Mouse (Mus musculus) heart, adult 2 months (tissue): ENCODE data around the gene Eif4e2. TPM values are rescaled to one million over a fixed set of nuclear protein-coding genes. Genes with fewer than 3 reads are reported as not detected.

Experiments
- DNase-seq, 2 experiments: peaks; one replicate each; pipeline ENCODE4 v3.0.0; 2021
- H3K27ac ChIP-seq: fragments of 200-600 bp; 2 replicates; pipeline ENCODE4 v1.8.1; 2022
- H3K27me3 ChIP-seq: fragments of 200-500 bp; 2 replicates; pipeline ENCODE4 v1.6.1; 2012; ENCODE audit warnings: mild to moderate bottlenecking, low read length, inconsistent platforms, mixed read lengths; ENCODE audit not compliant: control insufficient read depth, insufficient read depth
- H3K36me3 ChIP-seq: fragments of 200-500 bp; 2 replicates; pipeline ENCODE4 v1.6.1; 2012; ENCODE audit warnings: low read length, inconsistent platforms; ENCODE audit not compliant: control insufficient read depth, insufficient read depth
- H3K4me1 ChIP-seq: fragments of 200-500 bp; 2 replicates; pipeline ENCODE4 v1.6.1; 2011; ENCODE audit warnings: low read length; ENCODE audit not compliant: control insufficient read depth, insufficient read depth
- H3K4me3 ChIP-seq: fragments of 200-600 bp; 2 replicates; pipeline ENCODE4 v1.8.1; 2022
- H3K79me2 ChIP-seq: fragments of 200-500 bp; replicated peaks from 2 replicates; pipeline ENCODE4 v1.6.1; 2012; ENCODE audit warnings: mild to moderate bottlenecking, inconsistent platforms, low read length, moderate library complexity, mixed read lengths; ENCODE audit not compliant: control insufficient read depth, insufficient read depth
- H3K9ac ChIP-seq: fragments of 200-500 bp; 2 replicates; pipeline ENCODE4 v1.6.1; 2012; ENCODE audit warnings: low read depth, mild to moderate bottlenecking, control low read depth, inconsistent platforms, low read length, mixed read lengths
- CTCF ChIP-seq: fragments of 200-600 bp; IDR thresholded peaks from 2 replicates; pipeline ENCODE4 v1.8.1; 2022; ENCODE audit warnings: antibody characterized with exemption, mild to moderate bottlenecking, moderate library complexity
- EP300 ChIP-seq: fragments of 200-500 bp; IDR thresholded peaks from 2 replicates; pipeline ENCODE4 v1.6.1; 2011; ENCODE audit warnings: low read depth, low read length, control low read depth; ENCODE audit not compliant: insufficient read depth
- POLR2A ChIP-seq: fragments of 200-500 bp; IDR thresholded peaks from 2 replicates; pipeline ENCODE4 v1.6.1; 2011; ENCODE audit warnings: mild to moderate bottlenecking, low read depth, low read length, control low read depth; ENCODE audit not compliant: insufficient read depth
- WGBS: fragments of 180-500 bp; shearing (Covaris S2); methylation state at CpG from one replicate; pipeline ENCODE4 v1.1.7; 2018; 5-methylcytosine and 5-hydroxymethylcytosine counted together
- intact Hi-C: fragments of 180-260 bp; cut with DNase I; formaldehyde crosslinking; loops from one replicate; pipeline ENCODE4 v1.15.1; 2025
- polyA plus RNA-seq: library from polyadenylated mRNA; depleted of rRNA; stranded (reverse); fragments of >200 nt; gene quantifications from 2 replicates; pipeline ENCODE4 v1.2.3, GENCODE M21; 2012; rRNA removed
- total RNA-seq, 2 experiments: library from RNA; stranded (reverse); gene quantifications; 2 replicates each; pipeline ENCODE4 v1.2.3; 2021

Gene Eif4e2
- total and polyA plus RNA-seq, 3 experiments: 25.8 to 47.2 (median 44.1) TPM

DNA sequence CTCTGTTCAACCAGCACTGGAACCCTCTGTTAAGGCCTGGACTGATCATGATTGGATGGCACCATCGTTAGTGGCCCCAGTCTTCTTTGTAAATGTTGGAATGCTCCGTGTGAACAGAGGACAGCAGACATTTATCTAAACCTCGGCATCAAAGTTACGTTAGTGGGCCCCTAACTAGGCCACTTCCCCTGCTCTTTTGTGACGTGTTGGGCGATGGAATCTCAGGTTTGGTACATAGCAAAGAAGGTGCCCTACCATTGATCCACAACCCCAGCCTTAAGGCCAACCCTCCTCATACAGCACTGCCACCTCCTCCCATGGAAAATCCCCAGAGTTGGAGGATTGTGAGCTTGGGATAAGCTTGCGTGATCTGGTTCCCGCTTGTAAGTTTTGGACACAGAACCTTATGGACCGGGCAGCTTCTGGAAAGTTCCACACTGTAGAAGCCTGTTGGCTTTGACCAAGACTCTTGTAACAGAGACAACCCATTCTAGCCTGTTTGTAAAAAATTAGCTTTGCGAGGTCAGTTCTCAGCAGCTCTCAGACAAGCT lies 69.8 kb downstream of the Eif4e2 start:
- Histone ChIP-seq H3K79me2 (no peaks in the 10 kb centered on the region), H3K4me3 (no peak overlapping the region), H3K4me1 (no peaks in the 10 kb centered on the region), H3K36me3 (no peaks in the 10 kb centered on the region), H3K27ac (no peak overlapping the region), H3K27me3 (no peaks in the 10 kb centered on the region), H3K9ac (no peak overlapping the region)
- TF ChIP-seq CTCF (no peak), POLR2A (no peak), EP300 (no peak)
- no peak for DNase-seq
- 88% methylated on average over 10 of the region's 10 CpGs for WGBS
- intact Hi-C loops: no loop called here

GRCm38 (mm10) chr1:87287105-87287504 lies 73.4 kb downstream of the Eif4e2 start:
- H3K36me3 ChIP-seq: no peaks in the 10 kb centered on the region
- no peak overlapping the region for H3K4me3 ChIP-seq
- H3K9ac ChIP-seq: no peak overlapping the region
- WGBS: 70% methylated on average over 2 of the region's 2 CpGs
- intact Hi-C loops: no loop called here
- no peak overlapping the region for H3K27ac ChIP-seq
- TF ChIP-seq CTCF (no peak), EP300 (no peak), POLR2A (no peak)
- H3K79me2 ChIP-seq: no peaks in the 10 kb centered on the region
- no peak for DNase-seq
- H3K27me3 ChIP-seq: no peaks in the 10 kb centered on the region
- no peaks in the 10 kb centered on the region; the same call in 1 of the 2 replicates for H3K4me1 ChIP-seq

Other genes with a start within 250 kb of the Eif4e2 start
- not detected for gene Alppl2, start 124.0 kb upstream of the Eif4e2 start, total RNA-seq
- gene Alppl2, start 124.0 kb upstream of the Eif4e2 start, polyA plus RNA-seq: not detected in 2 replicates
- not detected for gene Alpi, start 112.3 kb upstream of the Eif4e2 start, total RNA-seq
- 0.06 TPM in 1 of 2 replicates, not detected in the other for gene Alpi, start 112.3 kb upstream of the Eif4e2 start, polyA plus RNA-seq
- gene Akp3, start 88.9 kb upstream of the Eif4e2 start, total RNA-seq: not detected
- 0.06 TPM in 1 of 2 replicates, not detected in the other for gene Akp3, start 88.9 kb upstream of the Eif4e2 start, polyA plus RNA-seq
- gene Ecel1, start 57.4 kb upstream of the Eif4e2 start, total RNA-seq: not detected
- gene Ecel1, start 57.4 kb upstream of the Eif4e2 start, polyA plus RNA-seq: 0.09 and 0.31 TPM in 2 replicates
- not detected for gene Prss56, start 30.6 kb upstream of the Eif4e2 start, total RNA-seq
- gene Prss56, start 30.6 kb upstream of the Eif4e2 start, polyA plus RNA-seq: not detected in 2 replicates
- gene Chrnd, start 23.3 kb upstream of the Eif4e2 start, total RNA-seq: not detected
- not detected in 2 replicates for gene Chrnd, start 23.3 kb upstream of the Eif4e2 start, polyA plus RNA-seq
- not detected for gene Chrng, start 9.3 kb upstream of the Eif4e2 start, total RNA-seq
- not detected in 2 replicates for gene Chrng, start 9.3 kb upstream of the Eif4e2 start, polyA plus RNA-seq
- gene Efhd1, start 50.4 kb downstream of the Eif4e2 start, total RNA-seq: 1 to 10 TPM; 3.1 to 5.1 TPM
- 6.6 and 12.3 TPM in 2 replicates for gene Efhd1, start 50.4 kb downstream of the Eif4e2 start, polyA plus RNA-seq
- 10 to 100 TPM; 47.4 to 47.7 TPM for gene Gigyf2, start 113.1 kb downstream of the Eif4e2 start, total RNA-seq
- gene Gigyf2, start 113.1 kb downstream of the Eif4e2 start, polyA plus RNA-seq: 19.3 and 33.5 TPM in 2 replicates
- gene Kcnj13, start 180.8 kb downstream of the Eif4e2 start, total RNA-seq: not detected
- 0.29 TPM in 1 of 2 replicates, not detected in the other for gene Kcnj13, start 180.8 kb downstream of the Eif4e2 start, polyA plus RNA-seq